Mouse (Mus musculus) bone marrow macrophage, adult 2 months (primary cell): ENCODE results near the gene Tenm4.

Source experiments
- CTCF ChIP-seq: IDR thresholded peaks from 2 replicates; pipeline ENCODE4 v1.5.1; 2012; ENCODE audit warnings: low read depth, mild to moderate bottlenecking, low read length, moderate library complexity
- POLR2A ChIP-seq: IDR thresholded peaks from 2 replicates; pipeline ENCODE4 v1.6.1; 2012; ENCODE audit warnings: mild to moderate bottlenecking, low read depth, low read length, borderline replicate concordance

DNA sequence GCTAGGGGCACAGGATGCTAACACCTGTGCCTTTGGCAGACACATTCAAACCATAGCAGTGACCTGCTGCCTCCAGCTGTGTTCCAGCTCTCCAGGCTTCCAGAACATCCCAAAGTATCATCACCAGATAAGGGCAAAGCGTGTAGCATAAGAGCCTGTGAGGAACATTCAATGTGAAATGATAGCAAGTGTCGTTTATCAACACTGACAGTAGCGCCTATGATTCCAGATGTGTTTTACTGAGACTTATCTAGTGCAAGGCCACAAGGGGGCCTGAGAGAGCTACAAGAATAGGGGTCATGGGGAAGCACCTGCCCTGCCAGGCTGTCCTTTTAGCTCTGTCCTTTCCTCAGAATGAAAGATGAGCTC lies 607.5 kb downstream of the Tenm4 start:
- TF ChIP-seq CTCF: 0 out of 2 replicates have a peak, but pooled peaks have one; percentile 15
- TF ChIP-seq POLR2A: no peak
